Mouse (Mus musculus) T-helper 17 cell (primary cell): ENCODE measurements around the gene Gm12248.
"Not testable (repeated sequence)": the region's sequence is repeated elsewhere in the genome, so short reads cannot be mapped to it uniquely, and the experiment has no call there.

Experiments
- in situ Hi-C, 2 experiments: fragments of 300-600 bp; cut with MboI, MseI; formaldehyde crosslinking; loops; 1 replicate in 1 of 2; 2 replicates in 1 of 2; pipeline ENCODE4 v1.15.1; 2025; ENCODE audit warnings: high pct_unique_total_duplicates in 2 of 2

Gene Gm12248

GRCm38 (mm10) chr11:58102581-58103343 lies 9.8 kb upstream of the Gm12248 start:
- in situ Hi-C loops, result loop anchor here in 1 of 2 experiments (5.0 kb wide), 2 partner anchors 90 to 155 kb away; no protein-coding TSS in a partner anchor

- in situ Hi-C loops, result loop anchor here in 1 of 2 experiments (5.0 kb wide), 2 partner anchors 90 to 155 kb away; no protein-coding TSS in a partner anchor
These were observed 9.2 kb upstream of the Gm12248 start for GRCm38 (mm10) chr11:58102146-58102545.

DNA sequence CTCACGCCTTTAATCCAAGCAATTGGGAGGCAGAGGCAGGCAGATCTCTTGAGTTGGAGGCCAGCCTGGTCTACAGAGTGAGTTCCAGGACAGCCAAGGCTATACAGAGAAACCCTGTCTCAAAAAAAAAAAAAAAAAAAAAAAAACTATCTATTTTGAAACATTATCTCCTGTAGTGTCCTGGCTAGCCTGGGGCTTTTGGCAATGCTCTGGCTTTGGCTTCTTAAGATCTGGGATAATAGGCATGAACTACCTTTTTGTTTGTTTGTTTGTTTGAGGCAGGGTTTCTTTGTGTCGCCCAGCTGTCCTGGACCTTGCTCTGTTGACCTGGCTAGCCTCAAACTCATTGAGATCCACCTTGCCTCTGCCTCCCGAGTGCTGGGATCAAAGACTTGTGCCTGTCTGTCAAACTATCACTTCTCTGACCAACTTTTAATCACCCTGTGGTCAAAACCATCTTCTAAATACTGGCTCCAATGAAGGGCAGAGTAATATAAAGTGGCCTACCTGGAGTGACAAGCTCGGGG lies 8.3 kb upstream of the Gm12248 start:
- in situ Hi-C loops, result loop anchor here in 1 of 2 experiments (5.0 kb wide), 2 partner anchors 89 to 154 kb away; no protein-coding TSS in a partner anchor

- in situ Hi-C loops, result loop anchor here in 1 of 2 experiments (5.0 kb wide), 2 partner anchors 88 to 153 kb away; no protein-coding TSS in a partner anchor
These were observed 7.1 kb upstream of the Gm12248 start for GRCm38 (mm10) chr11:58100006-58100405.

GRCm38 (mm10) chr11:58098366-58098720 lies 5.4 kb upstream of the Gm12248 start:
- in situ Hi-C loops, result not testable (repeated sequence)

DNA sequence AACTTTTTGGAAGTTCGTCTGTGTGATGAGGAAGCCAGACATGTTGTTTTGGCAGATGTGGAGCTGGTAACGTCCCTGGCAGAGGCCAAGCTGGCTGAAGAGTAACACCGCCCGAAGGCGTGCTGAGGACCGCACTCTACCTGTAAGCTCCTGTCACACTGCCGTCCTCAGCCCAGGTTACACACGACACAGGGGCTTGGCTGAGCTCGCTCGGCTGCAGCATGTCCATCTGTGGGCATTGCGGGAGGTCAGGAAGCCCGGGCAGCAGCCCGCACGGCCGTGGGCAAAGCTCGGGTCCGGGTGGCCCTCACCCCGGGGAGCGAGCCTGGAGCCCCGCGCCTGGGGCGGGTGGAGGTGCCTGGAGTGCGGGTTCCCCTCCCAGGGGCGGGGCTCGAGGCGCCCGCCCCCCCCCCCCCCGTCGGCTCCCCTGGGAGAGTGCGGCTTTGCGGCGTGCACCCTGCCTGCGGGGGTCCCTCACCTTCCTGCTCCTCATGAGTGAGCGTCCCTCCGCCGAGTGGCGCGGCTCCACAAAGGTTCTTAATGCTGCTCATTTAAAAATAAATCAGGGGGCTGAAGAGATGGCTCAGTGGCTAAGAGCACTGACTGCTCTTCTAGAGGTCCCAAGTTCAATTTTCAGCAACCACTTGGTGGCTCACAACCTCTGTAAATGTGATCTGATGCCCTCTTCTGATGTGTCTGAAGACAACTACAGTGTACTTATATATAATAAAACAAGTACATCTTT lies 4.9 kb upstream of the Gm12248 start:
- in situ Hi-C loops, result no loop called here

DNA sequence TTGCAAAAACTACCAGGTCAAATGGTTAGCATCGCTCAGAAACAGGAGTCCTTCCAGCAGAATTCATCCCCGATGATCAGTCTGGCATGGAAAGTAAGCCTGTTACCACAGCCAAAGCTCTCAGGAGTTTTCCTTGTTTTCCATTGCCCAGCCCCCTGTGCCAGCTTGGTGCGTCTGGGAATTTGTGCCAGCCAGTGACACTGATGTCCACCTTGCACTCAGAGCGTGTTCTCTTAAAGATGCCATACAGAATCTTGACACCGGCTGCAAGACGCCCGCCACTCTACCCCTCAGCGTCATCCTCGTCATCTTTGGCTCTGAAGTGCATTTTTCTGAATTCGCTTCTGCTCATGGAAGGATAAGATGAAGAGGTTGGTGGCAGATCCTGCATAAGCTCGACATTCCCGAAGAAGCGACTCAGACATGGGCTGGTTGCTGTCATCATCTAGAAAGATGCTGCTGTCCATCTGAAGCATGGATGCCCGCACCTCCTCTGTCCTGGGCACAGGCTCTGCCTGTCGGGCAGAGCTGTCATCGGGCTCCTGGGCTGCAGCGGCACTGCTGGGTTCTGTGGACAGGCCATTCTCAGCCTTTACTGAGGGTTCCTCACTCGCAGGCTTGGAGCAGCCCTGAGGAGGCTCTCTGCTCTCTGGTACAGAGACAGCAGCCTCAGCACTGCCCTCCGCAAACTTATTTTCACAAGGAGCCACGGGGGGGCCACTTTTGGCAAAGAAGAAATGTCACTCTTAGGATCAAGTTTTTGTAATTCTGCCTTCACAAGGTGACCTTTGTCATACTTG lies 4.1 kb upstream of the Gm12248 start:
- in situ Hi-C loops, result no loop called here

GRCm38 (mm10) chr11:58096160-58096559 lies 3.2 kb upstream of the Gm12248 start:
- in situ Hi-C loops, result no loop called here

GRCm38 (mm10) chr11:58095561-58095960 lies 2.6 kb upstream of the Gm12248 start:
- in situ Hi-C loops, result no loop called here

DNA sequence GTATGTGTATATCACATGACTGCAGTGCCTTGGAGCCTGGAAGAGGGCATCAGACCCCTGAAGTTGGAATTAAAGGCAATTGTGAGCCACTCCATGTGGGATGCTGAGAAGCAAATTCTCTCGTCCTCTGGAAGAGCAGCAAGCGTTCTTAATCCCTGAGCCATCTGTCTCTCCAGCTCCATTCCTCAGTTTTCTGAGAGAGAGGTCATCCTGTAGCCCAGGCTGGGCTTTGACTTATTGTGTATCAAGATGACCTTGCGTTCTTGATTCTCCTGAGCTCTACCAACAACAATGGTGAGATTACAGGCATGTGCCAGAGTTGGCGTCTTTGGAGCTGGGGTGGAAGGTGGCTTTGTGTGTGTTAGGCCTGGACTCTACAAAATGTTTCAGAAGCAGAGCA lies 1.8 kb upstream of the Gm12248 start:
- in situ Hi-C loops, result no loop called here

DNA sequence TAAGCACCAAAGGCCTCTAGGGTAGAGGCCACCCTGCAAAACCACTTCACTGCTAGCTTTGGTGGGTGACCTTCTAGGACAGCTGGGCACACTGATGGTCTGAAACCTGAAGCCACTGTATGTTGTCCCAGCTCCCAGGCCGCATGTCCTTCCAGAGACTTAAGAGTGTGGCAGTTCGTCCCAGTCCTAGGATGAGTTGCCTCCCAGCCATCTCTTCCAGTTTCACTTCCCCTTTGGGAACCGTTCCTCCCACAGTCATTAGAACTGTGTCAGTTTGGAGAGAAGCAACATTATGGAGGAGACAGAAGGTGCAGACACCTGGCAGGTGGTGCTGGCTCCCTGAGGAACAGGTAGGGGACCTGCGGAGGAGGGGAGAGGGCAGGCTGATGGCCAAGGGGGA lies 393 bp downstream of the Gm12248 start:
- in situ Hi-C loops, result no loop called here

DNA sequence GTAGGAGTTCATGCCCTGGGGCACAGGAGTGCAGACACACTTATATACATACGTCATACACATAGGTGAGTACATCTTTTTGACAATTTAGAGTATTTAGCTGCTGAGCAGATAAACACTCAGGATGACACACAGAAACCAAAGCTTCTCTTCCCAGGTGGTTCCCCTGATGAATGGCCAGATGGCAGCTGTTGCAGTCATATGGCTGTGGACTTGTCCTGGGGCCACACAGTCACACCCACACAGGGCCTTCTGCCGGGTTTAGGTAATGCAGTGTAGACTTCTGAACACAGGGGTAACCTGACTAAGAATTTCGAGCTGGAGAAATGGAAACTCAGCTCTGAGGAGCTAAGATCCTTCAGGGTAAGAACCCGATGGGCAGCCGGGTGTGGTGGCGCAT lies 11.2 kb downstream of the Gm12248 start:
- in situ Hi-C loops, result no loop called here

DNA sequence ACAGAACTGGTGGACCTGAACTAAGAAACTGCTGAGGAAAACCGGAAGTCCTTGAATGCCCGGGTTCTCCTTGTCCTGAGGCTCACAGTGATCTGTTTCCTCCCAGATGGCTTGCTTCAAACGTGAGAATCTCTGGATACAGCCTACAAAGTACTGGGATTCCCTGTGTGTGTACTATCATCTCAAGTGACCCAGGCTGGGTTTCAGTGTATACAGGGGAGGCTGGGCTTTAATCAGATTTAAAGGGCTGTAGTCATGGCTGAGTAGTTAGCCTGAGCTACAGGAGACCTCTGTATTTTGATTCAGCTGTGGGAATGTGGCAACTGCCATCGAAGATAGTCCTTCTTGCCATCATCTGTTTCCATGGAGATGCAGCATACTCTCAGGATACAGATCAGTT lies 15.7 kb downstream of the Gm12248 start:
- in situ Hi-C loops, result no loop called here

GRCm38 (mm10) chr11:58072978-58073377 lies 20.0 kb downstream of the Gm12248 start:
- in situ Hi-C loops, result loop anchor here in 1 of 2 experiments (25.0 kb wide), 1 partner anchor 261 kb away; the partner anchor contains the start of gene Sap30l

GRCm38 (mm10) chr11:58065025-58065424 lies 27.9 kb downstream of the Gm12248 start:
- in situ Hi-C loops, result loop anchor here in 1 of 2 experiments (25.0 kb wide), 1 partner anchor 253 kb away; the partner anchor contains the start of gene Sap30l

- in situ Hi-C loops, result loop anchor here in 1 of 2 experiments (25.0 kb wide), 1 partner anchor 250 kb away; the partner anchor contains the start of gene Sap30l
These were observed 30.3 kb downstream of the Gm12248 start for GRCm38 (mm10) chr11:58062586-58062985.

DNA sequence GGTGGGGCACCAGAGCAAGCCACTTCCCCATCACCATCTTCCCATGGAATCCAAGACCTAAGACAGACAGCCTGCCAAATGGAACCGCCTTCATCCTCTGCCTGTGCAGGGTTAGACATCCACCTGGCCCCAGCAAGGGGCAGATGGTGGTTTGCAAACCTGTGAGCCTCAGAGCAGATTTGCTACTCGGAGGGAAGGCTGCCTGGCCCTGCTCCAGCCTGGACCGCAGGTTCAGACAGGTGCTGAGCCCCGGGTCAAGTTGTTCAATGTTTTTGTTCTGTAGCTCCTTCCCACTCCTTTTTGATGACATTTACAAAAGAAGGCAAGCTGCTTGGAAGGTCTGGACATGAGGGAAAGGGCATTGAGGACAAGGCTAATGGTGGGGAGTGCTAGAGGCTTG lies 31.7 kb downstream of the Gm12248 start:
- in situ Hi-C loops, result loop anchor here in 1 of 2 experiments (25.0 kb wide), 1 partner anchor 249 kb away; the partner anchor contains the start of gene Sap30l

GRCm38 (mm10) chr11:58059752-58060151 lies 33.2 kb downstream of the Gm12248 start:
- in situ Hi-C loops, result loop anchor here (5.0 to 25.0 kb wide), 2 partner anchors 102 to 247 kb away; partner anchors contain the start of gene Sap30l (in 1 of the 2)

DNA sequence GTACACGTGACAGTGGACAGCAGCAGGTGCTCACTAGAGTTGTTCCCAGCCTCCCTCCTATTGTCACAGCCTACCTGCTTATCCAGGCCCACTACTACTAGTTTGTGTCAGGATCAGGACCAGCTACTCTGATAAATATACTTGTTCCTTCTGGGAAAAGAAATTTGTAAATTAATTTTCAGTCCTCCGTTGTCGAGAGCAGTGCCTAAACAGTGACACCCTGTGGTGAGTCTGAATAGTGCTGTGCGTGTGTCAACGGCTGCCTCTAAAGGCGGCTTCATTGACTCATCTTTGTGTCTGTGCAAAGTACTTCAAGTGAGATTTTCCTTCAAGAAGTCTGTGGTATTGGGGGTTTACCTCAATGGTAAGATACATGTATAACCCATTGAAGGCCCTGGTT lies 35.5 kb downstream of the Gm12248 start:
- in situ Hi-C loops, result loop anchor here (5.0 to 25.0 kb wide), 2 partner anchors 100 to 245 kb away; partner anchors contain the start of gene Sap30l (in 1 of the 2)

- in situ Hi-C loops, result no loop called here
These were observed 46.5 kb downstream of the Gm12248 start for GRCm38 (mm10) chr11:58046438-58046837.
